Mouse (Mus musculus) liver, postnatal 0 days (tissue): ENCODE measurements around the gene Trpv2. TPM values are rescaled to one million over a fixed set of nuclear protein-coding genes. Genes with fewer than 3 reads are reported as not detected.

Experiments
- ATAC-seq: fragments of 200-750 bp; cut with Nextera tagmentation; 2 replicates; pipeline ENCODE4 v1.8.0; 2017; ENCODE audit warnings: mild to moderate bottlenecking, moderate library complexity
- DNase-seq: peaks from one replicate; pipeline ENCODE4 v3.0.0-alpha.2; 2016
- H3K27ac ChIP-seq: fragments of 300-500 bp; sonication (generic); 2 replicates; pipeline ENCODE4 v1.5.1; 2014; ENCODE audit warnings: antibody characterized with exemption, moderate library complexity, mild to moderate bottlenecking, low read depth
- H3K27me3 ChIP-seq: fragments of 300-500 bp; sonication (generic); 2 replicates; pipeline ENCODE4 v1.6.1; 2014; ENCODE audit warnings: low read length, control low read depth, mixed read lengths; ENCODE audit not compliant: insufficient read depth
- H3K36me3 ChIP-seq: fragments of 300-500 bp; sonication (generic); replicated peaks from 2 replicates; pipeline ENCODE4 v1.6.1; 2014; ENCODE audit warnings: mild to moderate bottlenecking, control low read depth, low read length, moderate library complexity, mixed read lengths; ENCODE audit not compliant: insufficient read depth
- H3K4me1 ChIP-seq: fragments of 300-500 bp; sonication (generic); 2 replicates; pipeline ENCODE4 v1.6.1; 2014; ENCODE audit warnings: antibody characterized with exemption, mild to moderate bottlenecking, control low read depth; ENCODE audit not compliant: insufficient read depth
- H3K4me2 ChIP-seq: fragments of 300-500 bp; sonication (generic); 2 replicates; pipeline ENCODE4 v1.6.1; 2014; ENCODE audit warnings: low read depth, mild to moderate bottlenecking, low read length, moderate library complexity, mixed read lengths
- H3K4me3 ChIP-seq: fragments of 300-500 bp; sonication (generic); 2 replicates; pipeline ENCODE4 v1.5.1; 2014; ENCODE audit warnings: low read depth, low read length
- H3K9ac ChIP-seq: fragments of 300-500 bp; sonication (generic); replicated peaks from 2 replicates; pipeline ENCODE4 v1.6.1; 2014; ENCODE audit warnings: mild to moderate bottlenecking, moderate library complexity
- H3K9me3 ChIP-seq: fragments of 300-500 bp; sonication (generic); 2 replicates; pipeline ENCODE4 v1.6.1; 2016; ENCODE audit warnings: mild to moderate bottlenecking, control low read depth, low read length, mixed read lengths
- CTCF ChIP-seq: sonication (generic); IDR thresholded peaks from 2 replicates; pipeline ENCODE4 v1.5.1; 2016; ENCODE audit warnings: antibody characterized with exemption, low read depth
- EP300 ChIP-seq: IDR thresholded peaks from 2 replicates; pipeline ENCODE4 v1.6.1; 2016; ENCODE audit warnings: antibody characterized with exemption, low read depth, mild to moderate bottlenecking
- WGBS: fragments of 180-500 bp; shearing (Covaris S2); extraction: QIAGEN DNeasy Blood & Tissue Kit; methylation state at CpG from one replicate; pipeline ENCODE4 v1.1.7; 2014; ENCODE audit not compliant: insufficient replicate concordance; 5-methylcytosine and 5-hydroxymethylcytosine counted together
- polyA plus RNA-seq: library from polyadenylated mRNA; unstranded; fragments of >200 nt; fragmentation: Nextera tagmentation; extraction: Ambion mirVana; gene quantifications from 2 replicates; pipeline ENCODE4 v1.2.1, GENCODE M21; 2015

Gene Trpv2
- polyA plus RNA-seq, 1 experiment from 2014 or later: 5.4 TPM

DNA sequence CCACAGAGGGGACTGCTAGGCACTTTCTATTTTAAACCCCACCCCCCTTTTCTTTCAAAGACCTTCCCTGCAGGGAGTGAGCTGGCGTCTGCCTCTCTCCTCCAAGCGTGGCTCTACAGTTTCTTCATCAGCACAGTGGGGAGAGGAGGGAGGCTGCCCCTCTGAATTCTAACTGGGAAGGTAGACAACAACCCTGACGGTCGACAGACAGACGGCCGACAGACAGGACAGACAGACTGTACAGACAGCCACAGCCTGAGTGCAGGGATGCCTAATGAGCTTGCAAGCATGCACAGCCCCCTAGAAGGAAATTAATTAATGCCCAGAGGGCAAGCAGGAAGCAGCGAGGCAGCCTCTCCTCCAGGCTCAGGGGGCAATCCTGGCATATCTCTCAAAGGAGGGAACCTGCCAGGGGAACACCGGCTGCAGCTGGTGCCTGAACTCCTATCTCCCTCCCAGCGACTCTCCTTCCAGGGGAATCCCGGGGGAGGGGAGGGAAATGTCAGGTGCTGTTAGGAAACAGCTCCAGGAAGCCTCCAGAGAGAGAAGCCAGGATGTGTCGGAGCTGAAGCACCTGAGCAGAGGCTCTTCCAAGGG is 56.0 kb downstream of the Trpv2 start:
- H3K9ac ChIP-seq: no peak overlapping the region
- ATAC-seq (no peak), DNase-seq (no peak)
- peaks cover 28% of the 10 kb centered on the region for H3K4me1 ChIP-seq
- no peaks in the 10 kb centered on the region for H3K9me3 ChIP-seq
- H3K27me3 ChIP-seq: no peaks in the 10 kb centered on the region
- no peak overlapping the region for H3K4me3 ChIP-seq
- H3K27ac ChIP-seq: no peak overlapping the region
- 14% methylated on average over 11 of the region's 11 CpGs for WGBS
- TF ChIP-seq CTCF: no peak
- no peak for TF ChIP-seq EP300
- H3K4me2 ChIP-seq: no peak overlapping the region; the same call in 1 of the 2 replicates
- no peaks in the 10 kb centered on the region for H3K36me3 ChIP-seq

DNA sequence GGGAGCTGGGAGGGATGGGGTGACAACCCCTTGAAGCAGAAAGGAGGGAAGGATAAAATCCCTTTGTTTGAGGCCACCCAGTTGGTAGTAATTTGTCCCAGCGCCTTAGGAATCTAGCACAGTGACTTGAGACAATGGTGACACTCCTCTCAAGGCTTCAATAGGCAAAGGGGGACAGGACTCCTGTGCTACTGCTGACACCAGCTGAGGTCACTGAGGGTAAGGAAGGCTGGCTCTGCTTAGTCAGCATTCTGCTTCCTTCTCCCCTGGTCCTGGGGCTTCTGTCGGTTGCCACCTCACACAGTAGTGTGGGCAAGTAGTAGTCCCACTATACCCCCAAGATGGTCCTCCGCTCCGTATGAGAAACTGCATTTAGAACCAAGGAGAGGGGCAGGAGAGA is 56.9 kb downstream of the Trpv2 start:
- TF ChIP-seq EP300: no peak
- 65% methylated on average over 4 of the region's 4 CpGs for WGBS
- H3K27me3 ChIP-seq: no peaks in the 10 kb centered on the region
- H3K9me3 ChIP-seq: no peaks in the 10 kb centered on the region
- H3K9ac ChIP-seq: no peak overlapping the region
- H3K4me1 ChIP-seq: peaks cover 21% of the 10 kb centered on the region
- H3K4me2 ChIP-seq: no peak overlapping the region
- no peak overlapping the region for H3K27ac ChIP-seq
- no peak overlapping the region for H3K4me3 ChIP-seq
- H3K36me3 ChIP-seq: no peaks in the 10 kb centered on the region
- no peak for ATAC-seq
- no peak for DNase-seq

DNA sequence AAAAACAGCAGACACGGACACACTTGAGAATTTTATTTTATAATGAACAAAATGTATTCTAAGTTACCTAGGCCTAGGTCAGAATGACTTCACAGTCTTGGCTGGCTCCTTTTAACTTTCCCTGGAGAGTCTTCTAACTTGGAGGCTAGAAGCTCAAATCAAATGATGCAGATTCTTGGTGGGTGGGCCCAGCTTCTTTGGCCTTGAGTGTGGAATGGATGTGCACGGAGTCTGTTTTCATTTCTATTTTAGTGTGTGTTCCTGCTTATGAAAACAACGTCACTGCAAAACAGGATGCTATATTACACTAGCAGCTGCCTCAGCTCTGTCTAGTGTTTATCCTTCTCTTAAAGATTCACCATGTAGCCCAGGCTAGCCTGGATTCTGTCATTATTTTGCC is 61.1 kb downstream of the Trpv2 start:
- no peak overlapping the region for H3K4me2 ChIP-seq
- DNase-seq (no peak), ATAC-seq (no peak)

DNA sequence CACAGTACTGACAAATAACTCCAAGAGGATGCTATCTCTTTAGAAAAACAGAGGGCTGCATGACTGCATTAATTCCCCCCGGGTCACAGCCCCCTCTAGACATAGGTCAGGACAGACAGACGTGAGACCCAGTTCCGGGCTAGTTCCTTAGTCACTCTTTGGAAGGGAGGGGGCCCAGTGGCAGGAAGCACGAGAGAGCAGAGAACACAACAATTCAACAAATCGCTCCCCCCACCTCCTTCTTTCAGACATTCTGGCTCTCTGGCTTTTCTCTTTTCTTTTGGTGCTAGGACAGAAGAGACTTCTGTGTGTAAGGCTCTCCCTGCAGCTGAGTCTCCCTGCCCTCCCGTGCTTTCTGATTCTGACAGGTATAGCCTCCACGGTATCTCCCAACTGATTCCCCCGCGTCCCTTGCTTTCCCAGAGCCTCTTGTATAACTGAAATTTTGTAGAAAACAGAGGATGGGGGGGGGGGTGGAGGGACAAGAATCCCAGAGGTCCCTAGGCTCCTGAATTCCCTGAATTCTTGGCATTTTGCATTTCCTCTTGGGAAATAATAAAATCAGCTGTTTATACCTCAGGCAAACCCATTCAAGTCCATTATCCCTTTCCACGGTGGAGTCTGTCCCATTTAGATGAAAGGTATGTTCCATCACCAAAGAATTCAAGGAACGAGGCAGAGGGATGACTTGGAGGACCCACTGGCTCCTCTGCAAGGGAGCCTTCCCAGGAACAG is 62.0 kb downstream of the Trpv2 start:
- Histone ChIP-seq H3K9ac (no peak overlapping the region), H3K27ac (peak overlapping the region; percentile 18; the same call in 1 of the 2 replicates), H3K36me3 (no peaks in the 10 kb centered on the region), H3K27me3 (no peaks in the 10 kb centered on the region), H3K4me3 (no peak overlapping the region), H3K4me2 (0 out of 2 replicates have a peak overlapping the region, but pooled peaks have one; percentile 13), H3K9me3 (no peaks in the 10 kb centered on the region), H3K4me1 (peaks cover 13% of the 10 kb centered on the region)
- 56% methylated on average over 11 of the region's 11 CpGs for WGBS
- ATAC-seq: no peak
- no peak for TF ChIP-seq EP300
- TF ChIP-seq CTCF: no peak
- DNase-seq: no peak

More for the DNA sequence above, 61.1 kb downstream of the Trpv2 start:
- Histone ChIP-seq H3K27ac (no peak overlapping the region), H3K27me3 (no peaks in the 10 kb centered on the region), H3K9ac (no peak overlapping the region), H3K9me3 (no peaks in the 10 kb centered on the region), H3K36me3 (no peaks in the 10 kb centered on the region), H3K4me1 (peaks cover 16% of the 10 kb centered on the region), H3K4me3 (no peak overlapping the region)
- TF ChIP-seq CTCF (no peak), EP300 (no peak)
- WGBS: 65% methylated on average over 3 of the region's 3 CpGs

DNA sequence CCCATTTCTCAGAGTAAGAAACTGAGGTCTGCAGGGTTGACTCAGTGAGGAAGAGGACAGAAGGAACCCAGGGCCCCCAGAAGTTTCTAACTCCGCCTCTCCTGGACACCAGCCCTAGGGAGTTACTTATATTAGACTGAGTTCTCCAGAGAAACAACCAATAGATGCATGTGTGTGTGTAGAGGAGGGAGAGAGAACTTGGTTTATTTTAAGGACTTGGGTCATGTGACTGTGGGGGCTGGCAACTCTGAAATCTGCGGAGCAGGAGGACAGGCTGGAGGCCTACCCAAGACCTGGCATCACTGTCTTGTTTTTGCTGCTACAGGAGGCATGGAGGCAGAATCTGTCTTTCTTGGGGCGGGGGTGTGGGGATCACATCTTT is 62.5 kb downstream of the Trpv2 start:
- WGBS: 57% methylated on average over 3 of the region's 3 CpGs
- no peak for ATAC-seq

DNA sequence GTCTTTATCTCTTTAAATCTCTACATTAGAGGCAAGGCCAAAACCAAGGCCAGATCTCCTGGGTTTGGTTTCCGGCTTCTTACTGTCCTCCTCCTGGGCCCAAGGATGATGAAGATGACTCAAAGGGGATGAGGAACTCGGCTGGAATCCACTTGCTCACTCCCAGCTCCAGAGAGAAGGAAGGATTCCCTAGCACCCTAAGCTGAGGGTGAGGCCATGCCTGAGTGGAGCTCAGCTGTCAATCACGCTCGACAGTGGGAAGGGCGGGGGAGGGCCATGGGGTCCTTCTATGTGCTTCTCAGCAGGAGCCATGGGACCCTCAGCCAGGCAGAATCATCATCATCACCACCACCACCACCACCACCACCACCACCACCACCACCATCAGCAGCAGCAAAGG is 63.1 kb downstream of the Trpv2 start:
- no peak overlapping the region for H3K4me3 ChIP-seq
- H3K4me2 ChIP-seq: no peak overlapping the region
- no peaks in the 10 kb centered on the region for H3K36me3 ChIP-seq
- no peak for ATAC-seq
- H3K9ac ChIP-seq: no peak overlapping the region
- no peak overlapping the region for H3K27ac ChIP-seq
- peaks cover 14% of the 10 kb centered on the region for H3K4me1 ChIP-seq
- H3K27me3 ChIP-seq: no peaks in the 10 kb centered on the region
- 59% methylated on average over 5 of the region's 5 CpGs for whole genome bisulfite sequencing
- no peak for TF ChIP-seq CTCF
- no peak for TF ChIP-seq EP300
- no peak for DNase-seq
- H3K9me3 ChIP-seq: no peaks in the 10 kb centered on the region

More for the DNA sequence above, 62.5 kb downstream of the Trpv2 start:
- DNase-seq: no peak
- Histone ChIP-seq H3K4me3 (no peak overlapping the region), H3K4me1 (peaks cover 13% of the 10 kb centered on the region), H3K4me2 (no peak overlapping the region), H3K9me3 (no peaks in the 10 kb centered on the region), H3K9ac (no peak overlapping the region), H3K27me3 (no peaks in the 10 kb centered on the region), H3K36me3 (no peaks in the 10 kb centered on the region), H3K27ac (no peak overlapping the region)
- TF ChIP-seq CTCF (no peak), EP300 (no peak)
